Mouse (Mus musculus) CD8-positive naive resting alpha-beta T cell, adult 2 months (primary cell): ENCODE measurements around the gene Sowahd.
"Not testable (repeated sequence)": the region's sequence is repeated elsewhere in the genome, so short reads cannot be mapped to it uniquely, and the experiment has no call there.

Experiments used
- DNase-seq, 2 experiments: peaks; one replicate each; pipeline ENCODE4 v3.0.0; 2022; ENCODE audit warnings: low read depth in 2 of 2, low spot score in 2 of 2

Sowahd gene

DNA sequence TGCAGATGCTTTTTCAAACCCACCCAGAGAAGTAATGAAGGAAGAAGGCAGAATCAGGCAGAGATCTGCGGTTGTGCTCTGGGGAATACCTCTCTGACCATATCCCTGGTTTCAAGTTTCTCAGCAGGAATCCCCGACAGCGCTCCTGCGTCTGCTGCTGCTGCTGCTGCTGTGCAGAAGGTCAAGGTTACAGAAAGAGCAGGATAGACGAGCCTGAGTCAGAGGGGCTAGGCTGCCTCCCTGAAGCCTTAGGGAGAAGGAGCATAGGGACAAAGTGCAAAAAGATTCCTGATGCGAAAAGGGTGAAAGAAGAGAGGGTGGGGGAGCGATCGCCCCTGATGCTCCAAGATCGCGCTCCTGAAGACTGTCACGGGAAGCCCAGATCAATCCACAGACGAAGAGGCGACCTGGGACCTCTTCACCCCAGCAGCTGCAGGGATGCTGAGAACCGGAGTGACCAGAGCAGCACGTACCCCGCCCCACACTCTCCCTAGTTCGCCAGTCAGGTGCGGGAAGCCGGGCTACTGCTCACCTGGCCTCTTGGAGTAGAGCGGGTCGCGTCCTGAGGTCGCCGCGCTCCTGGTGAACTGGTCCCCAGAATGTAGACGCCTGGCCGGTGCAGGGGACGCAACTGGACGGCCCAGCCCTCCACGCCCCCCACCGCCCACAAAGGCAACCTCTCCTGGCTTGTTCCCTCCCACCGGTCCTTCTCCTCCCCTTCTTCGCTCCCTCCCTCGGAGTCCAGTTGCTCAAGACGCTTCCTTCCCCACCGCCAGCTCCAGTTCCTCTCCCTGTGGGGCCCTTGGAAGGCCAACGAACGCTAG lies at the start of gene Sowahd:
Gene Sowahd, plus strand, starts transcription at position 780 of the 824 bp plus-strand sequence.
- DNase-seq: no peak

DNA sequence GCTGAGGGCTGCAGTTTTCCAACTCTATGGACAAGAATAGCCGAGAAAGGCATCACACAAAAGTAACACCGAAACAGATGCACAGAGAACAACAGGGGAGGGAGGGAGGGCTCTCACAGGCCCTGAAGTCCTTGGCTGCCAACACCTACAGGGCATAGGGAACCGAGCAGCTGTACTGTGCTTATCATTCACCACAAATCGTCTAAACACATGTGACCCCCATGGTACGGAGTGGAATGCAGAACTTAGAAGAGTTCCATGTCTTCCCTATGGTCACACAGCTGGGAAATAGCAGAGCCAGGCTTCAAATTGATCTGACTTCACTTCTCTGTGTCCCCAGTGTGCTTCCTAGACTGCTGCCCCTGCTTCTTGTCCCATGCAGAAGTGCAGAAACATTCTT lies 34.8 kb upstream of the Sowahd start:
- no peak for DNase-seq

DNA sequence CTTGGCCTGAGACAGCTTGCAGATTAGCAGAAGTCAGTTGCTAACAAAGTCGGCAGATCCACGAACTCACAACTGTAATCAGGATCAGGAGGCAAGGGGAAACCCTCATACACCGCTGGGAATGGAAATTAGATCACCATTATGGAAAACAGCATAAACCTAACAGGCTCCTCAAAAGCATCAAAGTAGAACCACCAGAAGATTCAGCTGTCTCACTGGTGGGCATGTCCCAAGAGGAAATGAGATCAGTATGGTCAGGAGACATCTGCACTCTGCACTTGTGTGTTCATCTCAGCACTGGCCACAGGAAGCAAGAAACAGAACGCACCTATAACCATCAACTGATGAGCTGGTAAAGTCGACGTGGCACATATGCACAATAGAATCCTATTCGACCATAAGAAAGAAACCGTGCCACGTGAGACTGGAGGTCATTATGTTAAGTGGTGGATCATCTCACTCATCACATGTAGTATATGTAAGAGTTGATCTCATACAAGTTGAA lies 30.4 kb upstream of the Sowahd start:
- DNase-seq: no peak

DNA sequence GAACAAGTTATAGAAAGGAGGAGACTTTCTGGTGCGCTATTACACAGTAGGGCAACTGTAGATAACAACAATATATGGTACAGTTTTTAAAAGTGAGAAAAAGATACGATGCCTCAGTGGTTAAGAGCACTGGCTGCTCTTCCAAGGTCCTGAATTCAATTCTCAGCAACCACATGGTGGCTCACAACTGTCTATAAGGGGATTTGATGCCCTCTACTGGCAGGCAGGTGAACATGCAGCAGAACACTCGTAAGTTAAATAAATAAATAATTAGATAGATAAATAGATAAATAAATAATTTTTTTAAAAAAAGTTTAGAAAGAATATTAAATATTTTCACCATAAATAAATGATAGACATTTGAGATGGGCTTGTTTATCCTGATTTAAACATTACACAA lies 29.6 kb upstream of the Sowahd start:
- no peak for DNase-seq

DNA sequence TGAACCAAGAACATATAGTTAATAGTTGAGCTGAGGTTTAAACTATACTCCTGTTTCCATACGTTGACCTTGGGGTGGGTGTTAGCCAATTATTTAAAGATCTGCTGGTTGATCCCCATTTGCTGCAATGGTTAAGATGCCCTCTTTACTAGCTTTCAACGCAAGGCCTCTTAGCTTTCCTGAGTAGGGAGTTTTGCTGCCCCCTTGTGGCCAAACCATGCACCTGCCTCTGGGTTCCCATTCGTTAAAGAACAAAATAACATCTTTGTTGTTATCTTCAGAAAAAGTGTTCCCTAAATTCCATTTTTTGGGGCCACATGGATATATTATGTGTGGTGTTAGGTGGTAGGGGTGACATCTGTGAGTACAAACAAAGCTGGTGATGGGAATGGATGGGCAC lies 26.0 kb upstream of the Sowahd start:
- peak; percentile 57 to 72 for DNase-seq

DNA sequence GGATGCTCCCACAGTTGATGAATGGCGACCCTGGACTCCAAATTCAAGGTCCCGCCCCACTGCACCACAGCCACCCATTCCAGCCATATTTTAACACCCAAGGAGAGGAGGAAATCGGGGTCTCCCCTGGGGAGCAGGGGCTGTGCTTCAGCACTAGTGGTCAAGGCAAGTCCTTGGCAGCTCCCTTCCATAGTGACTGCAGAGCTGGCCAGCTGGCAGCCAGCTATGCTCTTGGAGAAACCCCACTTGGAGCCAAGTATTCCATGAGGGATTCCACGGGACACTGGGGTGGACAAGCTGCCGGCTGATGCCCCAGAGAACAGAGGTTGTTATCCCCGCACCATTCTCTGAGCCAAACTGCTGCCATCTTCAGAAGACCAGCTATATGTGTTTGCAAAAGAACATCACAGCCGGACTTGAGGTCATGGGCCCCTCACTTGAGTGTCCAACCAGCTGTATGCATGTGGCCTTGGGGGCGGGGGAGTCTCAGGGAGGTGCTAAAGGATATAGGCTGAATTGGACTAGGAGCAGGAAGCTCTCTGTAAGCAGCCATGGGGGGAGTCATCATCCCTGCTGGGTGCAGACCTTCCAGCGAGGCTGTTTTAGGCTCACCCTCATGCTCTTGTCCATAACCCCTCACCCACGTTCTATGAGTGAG lies 24.9 kb upstream of the Sowahd start:
- DNase-seq: no peak

DNA sequence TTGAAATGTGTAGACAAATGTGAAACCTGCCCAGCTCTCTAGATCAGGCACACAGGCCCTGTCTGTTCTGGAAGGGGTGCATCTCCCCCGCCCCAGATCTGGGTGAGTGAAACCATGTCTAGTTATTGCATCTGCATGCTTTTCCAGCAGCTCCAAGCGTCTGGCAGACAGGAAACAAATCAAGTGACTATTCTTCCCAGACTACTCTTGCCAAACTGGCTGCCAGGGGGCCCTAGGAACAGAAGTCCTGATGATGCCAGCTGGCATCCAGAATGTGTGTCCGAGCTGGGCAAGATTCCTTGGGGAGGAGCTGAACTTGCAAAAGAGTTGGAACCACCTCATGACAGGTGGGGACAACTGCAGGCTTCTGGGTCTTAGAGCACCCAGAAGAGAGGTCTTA lies 20.3 kb upstream of the Sowahd start:
- DNase-seq: no peak

DNA sequence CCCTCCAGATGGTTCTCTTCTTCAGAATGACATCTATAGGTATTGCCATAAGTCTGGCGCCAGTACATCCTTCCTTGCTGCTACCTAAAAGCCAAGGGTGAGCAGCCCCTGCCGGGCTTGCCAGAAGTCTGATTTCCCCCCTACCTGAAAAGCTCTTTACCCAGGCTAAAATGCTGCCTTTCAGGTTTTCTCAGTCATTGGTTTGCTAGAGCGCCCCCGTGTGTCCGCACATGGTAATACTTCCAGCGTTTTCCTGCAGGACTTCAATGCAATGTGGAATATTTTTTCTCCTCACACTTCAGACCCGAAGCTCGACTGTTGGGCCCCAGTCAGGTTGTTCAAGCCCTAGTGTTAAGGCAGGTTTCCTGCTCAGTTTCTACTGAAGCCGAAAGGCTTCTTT lies 5.9 kb upstream of the Sowahd start:
- DNase-seq: peak; percentile 48 to 61

DNA sequence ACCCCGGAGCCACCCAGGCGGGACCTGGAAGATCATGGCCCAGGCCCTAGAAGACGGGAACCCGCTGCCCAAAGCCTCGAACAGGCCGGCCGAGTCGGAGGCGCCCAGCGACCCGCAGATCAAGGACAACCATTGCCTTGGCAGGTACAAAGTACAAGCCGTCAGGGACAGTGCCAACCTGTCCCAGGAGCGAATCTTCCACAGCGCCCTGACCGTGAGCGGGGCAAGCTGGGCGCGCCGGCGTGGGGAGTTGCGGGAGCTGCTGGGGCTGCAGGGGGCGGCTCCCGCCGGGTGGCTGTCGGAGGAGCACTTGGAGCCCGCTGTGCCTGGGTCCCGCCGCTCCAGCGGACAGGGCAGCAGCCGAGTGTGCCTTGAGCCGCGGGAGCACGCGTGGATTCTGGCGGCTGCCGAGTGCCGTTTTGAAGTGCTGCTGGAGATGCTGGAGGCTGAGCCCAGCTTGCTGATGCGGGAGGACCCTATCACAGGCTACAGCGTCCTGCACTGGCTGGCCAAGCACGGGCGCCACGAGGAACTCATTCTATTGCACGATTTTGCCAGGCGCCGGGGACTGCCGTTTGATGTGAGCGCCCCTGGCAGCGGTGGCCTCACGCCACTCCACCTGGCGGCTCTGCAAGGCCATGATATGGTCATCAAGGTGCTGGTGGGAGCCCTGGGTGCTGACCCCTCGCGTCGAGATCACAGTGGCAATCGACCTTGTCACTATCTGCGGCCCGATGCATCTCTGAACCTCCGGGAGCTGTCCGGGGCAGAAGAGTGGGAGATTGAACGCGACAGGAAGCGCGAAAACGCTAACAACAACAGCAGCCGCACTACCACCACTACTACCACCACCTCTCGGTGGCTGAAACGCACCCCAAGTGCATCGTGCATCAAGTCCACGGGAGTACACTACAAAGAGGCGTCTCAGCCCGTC lies 512 bp downstream of the Sowahd start:
- DNase-seq: no peak

DNA sequence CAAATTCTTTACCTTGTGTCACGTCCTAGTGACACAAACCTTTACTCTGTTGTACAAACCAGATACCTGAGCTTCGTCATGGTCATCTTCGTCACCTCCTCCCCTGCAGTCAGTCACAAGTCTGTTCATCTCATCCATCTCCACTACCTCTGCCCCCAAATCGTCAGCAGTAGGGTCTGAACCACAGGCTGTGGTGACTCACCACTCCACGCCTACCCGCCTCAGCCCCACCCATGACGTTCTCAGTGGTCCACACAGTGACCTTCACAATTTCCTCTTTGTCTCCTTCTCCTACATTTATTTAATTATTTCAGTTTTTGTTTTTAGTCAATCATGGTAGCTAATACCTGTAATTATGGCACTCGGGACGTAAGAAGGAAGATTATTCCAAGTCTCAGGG lies 15.3 kb downstream of the Sowahd start:
- no peak for DNase-seq

DNA sequence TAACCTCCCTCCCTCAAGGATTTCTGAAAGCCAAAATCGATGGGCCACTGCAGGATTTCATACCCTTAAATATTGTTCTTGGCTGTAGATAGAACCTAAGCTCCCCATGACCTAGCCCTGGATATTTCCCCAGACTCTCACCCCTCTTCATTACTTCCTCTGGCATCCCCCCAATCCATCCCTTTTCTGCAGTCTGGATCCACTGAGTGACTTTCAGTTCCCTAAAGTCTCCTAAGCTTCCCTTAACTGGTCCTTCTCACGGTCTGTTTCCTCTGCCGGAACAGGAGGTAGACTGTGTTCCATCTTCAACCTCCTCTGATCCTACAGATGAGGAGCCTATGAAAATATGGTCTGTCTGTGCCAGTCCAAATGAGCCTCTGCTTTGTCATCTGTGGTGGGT lies 18.7 kb downstream of the Sowahd start:
- no peak for DNase-seq

DNA sequence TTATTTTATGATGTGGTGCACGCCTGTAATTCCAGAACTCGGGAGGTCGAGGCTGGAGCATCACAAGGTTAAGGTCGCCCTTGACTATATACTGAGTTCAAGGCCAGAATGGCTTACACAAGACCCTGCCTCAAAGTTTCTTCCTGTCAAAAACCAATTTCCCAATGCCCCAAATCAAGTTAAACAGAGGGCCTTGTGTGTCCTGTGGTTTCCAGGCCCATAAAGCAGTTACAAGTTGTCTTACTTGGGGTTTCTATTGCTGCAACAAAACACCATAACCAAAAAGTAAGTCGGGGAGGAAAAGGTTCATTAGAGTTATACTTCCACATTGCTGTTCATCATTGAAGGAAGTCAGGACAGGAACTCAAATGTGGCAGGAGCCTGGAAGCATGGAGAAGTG lies 20.1 kb downstream of the Sowahd start:
- no peak for DNase-seq

DNA sequence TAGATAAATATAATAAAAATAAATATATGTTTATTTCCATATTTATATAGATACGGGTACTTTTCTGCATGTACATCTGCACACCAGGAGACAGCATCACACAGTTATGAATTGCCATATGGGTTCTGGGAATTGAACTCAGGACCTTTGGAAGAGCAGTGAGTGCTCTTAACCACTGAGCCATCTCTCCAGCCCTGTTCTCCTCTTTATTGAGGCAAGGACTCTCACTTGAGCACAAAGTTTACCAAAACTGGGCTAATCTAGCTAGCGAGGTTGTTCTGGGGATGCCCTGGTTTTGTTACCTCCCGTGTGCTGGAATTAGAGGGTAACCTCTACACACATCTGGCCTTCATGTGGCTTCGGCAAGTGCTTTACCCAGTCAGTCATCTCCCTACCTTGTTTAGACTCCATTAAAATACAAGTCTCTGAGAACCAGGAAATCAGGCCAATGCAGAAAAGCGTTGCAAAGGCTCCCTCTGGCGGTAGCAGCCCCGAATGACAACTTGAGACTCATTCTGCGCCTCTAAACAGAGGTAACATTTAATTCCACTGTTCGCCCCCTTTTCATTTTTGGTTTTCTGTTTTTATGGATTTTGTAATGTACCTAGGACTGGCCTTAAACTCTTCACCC lies 25.7 kb downstream of the Sowahd start:
- peak; percentile 47 to 64 for DNase-seq

DNA sequence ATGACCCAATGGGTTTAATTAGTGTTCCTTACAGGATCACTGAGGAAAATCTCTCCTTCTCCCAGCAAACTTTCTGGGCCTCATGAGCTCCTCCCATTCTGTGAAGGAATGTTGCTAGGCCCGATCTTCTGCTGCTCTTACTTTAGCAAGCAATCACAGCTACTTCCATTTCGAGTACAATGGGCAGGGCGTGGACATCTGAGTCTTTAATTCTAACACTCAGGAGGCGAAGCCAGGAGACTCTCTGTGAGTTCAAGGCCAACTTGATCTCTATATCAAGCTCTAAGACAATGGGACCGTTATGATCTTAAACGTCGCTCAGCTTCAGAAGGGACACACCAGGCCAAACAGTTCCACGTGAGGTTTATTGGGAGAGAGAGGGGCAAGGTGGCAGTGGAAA lies 28.0 kb downstream of the Sowahd start:
- DNase-seq: no peak

DNA sequence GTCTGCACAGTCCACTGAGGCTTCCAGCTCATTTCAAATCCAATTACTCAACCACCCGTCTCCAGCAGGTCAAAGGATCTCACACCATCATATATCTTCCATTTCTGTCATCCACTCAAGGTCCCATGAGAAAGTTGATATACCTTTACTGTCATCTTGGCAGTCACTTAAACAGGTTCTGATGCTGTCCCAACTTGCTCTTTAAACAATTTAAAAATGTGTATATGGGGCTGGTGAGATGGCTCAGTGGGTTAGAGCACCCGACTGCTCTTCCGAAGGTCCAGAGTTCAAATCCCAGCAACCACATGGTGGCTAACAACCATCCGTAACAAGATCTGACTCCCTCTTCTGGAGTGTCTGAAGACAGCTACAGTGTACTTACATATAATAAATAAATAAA lies 31.7 kb downstream of the Sowahd start:
- DNase-seq: not testable (repeated sequence)

DNA sequence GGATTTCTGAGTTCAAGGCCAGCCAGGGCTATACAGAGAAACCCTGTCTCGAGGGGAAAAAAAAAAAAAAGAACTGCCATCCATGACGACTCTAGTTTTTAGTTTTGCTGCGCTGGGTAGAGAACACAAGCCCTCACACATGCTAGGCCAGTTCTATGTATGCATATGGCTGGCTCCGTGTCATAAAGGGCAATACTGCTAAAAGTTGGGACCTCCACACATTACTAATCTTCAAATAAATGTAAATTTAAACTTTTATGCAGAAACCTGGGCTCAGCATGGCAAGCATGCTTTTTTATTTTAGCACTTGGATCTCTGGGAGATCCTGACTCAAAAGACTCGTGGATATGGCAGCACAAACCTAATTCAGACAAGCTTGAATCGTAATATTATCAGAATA lies 32.5 kb downstream of the Sowahd start:
- DNase-seq: no peak

DNA sequence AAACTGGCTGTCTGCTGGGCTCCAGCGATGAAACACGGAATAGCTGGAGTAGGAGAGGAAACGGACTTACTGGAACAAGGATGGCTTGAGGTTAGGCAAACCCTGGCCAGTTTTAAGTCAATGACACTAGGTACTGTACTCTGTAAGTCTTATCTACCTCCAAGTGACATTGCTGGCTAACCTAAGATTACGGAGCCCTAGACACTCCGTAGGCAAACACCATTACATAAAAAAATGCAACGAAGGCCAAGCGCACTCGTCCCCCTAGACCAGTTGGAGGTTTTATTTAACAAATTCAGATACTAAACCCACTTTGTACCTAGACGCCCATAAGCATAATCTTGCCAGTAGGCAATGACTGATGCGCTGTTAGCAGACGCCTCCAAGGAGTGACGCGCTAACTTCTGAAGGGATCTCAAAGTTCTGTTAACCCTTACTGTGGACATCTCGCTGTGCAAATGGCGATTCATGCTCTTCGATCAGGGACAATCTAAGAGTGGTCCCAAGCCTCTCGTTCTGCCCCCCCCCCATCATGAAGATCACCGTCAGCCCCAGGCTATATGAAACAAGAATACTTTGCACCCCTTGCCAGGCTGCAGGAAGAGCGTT lies 35.8 kb downstream of the Sowahd start:
- no peak for DNase-seq

DNA sequence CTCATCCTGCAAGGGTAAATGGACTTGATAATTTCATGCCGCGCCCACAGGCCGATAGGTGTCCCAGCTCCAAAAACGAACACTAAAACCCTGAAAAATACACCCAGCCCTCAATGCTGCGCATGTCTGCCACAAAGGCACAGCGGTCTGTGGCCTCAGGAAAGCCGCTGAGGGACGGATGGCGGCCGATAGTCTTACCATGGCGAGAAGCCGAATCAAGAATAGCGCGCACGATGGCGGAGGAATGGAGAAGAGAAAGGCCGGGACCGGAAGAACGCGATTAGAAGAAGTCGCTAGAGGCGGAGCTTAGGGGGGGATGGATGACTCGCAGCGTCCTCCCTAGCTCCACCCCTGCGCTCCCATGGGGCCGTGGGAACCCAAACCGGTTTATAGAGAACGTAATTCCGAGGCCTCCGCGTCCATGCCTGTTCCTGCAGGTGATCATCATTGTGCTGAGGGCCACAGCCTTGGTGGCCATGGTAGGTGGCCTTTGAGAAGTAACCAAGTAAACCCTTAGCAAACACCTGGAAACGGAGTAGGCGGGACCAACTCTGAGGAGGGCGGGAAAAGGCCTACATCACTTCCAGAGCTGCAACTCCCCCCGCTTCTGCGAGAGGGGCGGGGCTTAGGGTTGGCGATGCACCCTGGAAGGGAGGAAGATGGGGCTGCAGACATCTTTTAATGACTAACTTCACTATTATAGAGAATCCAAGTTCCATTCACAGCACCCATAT lies 36.4 kb downstream of the Sowahd start, which contains the start of gene Rpl39:
Gene Rpl39, minus strand, starts transcription at position 476 of the 734 bp plus-strand sequence.
- peak; percentile 76 to 85 for DNase-seq

DNA sequence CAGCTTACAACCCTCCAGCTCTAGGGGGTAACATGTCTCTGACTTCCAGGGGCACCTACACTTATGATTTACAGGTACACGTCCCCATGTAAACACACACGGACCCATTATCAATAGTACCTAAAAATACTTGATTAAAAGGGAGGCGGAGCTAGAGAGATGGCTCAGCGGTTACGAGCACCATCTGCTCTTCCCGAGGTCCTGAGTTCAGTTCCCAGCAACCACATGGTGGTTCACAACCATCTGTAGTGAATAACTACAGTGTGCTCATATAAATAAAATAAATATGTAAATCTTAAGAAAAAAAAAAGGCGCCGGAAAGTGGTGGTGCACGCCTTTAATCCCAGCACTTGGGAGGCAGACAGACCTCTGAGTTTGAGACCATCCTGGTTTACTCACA lies 37.0 kb downstream of the Sowahd start:
- no peak for DNase-seq

DNA sequence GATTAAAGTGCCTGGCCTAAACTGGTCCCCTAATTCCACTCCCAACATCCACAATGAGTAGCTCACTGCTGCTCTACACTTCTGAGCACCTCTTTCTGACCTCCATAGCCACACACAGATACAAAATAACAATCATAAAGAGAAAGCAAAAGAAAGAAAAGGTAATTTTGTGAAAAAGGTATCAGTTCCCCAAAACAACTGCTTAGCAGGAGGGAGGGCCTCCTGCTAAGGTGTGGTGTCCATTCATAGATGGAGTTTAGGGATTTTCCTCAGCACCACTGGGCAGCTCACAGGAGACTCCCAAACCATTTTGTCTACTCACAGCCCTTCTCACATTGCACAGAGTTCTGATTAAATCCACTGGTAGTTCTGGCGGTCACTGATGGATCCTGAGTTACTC lies 40.1 kb downstream of the Sowahd start:
- no peak for DNase-seq
